Mouse (Mus musculus) bone marrow, adult 2 months (tissue): ENCODE results near the gene Gria4.

ENCODE experiments used
- CTCF ChIP-seq: fragments of 200-500 bp; IDR thresholded peaks from 2 replicates; pipeline ENCODE4 v1.5.1; 2011; ENCODE audit warnings: low read length, control low read depth; ENCODE audit not compliant: control insufficient read depth, insufficient read depth
- POLR2A ChIP-seq: fragments of 200-500 bp; IDR thresholded peaks from 2 replicates; pipeline ENCODE4 v1.6.1; 2011; ENCODE audit warnings: low read depth, mild to moderate bottlenecking, control low read depth, low read length, borderline replicate concordance; ENCODE audit not compliant: control insufficient read depth

GRCm38 (mm10) chr9:4631910-4632309, 164.1 kb downstream of the Gria4 start:
- TF ChIP-seq CTCF (no peak), POLR2A (no peak)
